Mouse (Mus musculus) induced T-regulatory cell, adult 2 months (primary cell): ENCODE measurements around the gene Tpi1.
"Not testable (repeated sequence)": the region's sequence is repeated elsewhere in the genome, so short reads cannot be mapped to it uniquely, and the experiment has no call there.

ENCODE experiments used
- DNase-seq: peaks from one replicate; pipeline ENCODE4 v3.0.0-alpha.2; 2012; ENCODE audit warnings: low read depth

Gene Tpi1

DNA sequence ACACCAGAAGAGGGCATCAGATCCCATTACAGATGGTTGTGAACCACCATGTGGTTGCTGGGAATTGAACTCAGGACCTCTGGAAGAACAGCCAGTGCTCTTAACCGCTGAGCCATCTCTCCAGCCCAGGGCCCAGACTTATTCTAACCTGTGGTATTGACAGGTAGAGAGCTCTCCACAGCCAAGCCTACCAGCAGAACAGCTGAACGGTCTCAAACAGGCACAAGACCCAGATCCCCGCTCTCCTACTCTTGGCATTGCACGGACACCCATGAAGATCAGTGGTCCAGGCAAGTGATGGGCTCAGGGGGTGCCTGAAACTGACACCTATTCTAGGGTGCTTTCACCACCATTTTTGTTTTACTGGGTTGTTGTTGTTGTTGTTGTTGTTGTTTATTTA lies 17.1 kb upstream of the Tpi1 start:
- DNase-seq, result not testable (repeated sequence)

DNA sequence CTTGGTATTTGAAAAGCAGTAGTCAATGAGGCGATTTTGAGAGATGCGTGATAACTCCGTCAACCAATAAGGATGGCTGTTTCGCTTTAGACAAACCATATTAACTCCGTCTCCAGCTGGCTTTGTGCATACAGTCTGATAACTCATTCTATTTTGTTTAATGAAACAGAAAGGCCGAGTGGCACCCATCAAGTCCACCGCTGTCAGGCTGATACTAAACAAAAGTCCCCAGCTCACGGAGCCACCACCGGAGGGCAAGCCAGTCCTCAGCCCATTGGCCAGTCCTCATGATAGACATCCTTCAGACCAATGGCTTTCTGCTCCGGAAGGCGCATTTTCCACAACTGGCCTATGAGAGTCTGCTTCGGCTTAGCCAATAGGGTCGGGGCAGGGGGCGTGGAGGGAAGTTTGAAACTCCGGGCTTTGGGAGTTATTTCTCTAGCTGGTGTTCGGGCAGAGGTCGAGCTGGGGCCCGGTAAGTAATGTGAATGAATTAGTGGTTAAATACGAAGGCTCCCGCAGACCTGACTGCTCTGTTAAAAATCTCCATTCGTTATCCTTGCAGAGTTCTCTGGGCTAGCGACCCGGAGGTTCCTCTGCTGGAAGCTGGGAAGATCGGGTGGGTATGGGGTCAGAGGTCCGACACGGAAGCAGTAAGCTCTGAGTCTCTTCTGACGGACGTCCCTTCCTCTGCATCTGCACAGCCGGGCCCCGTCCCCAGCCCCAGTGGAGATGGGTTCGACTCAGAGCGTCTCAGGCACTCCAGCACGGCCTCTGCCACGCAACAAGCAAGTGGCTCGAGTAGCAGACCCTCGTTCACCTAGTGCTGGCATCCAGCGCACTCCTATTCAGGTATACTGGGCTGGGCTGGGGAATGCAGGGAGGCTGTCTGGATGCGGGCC lies 16.0 kb upstream of the Tpi1 start:
- DNase-seq, result peak; percentile 98

DNA sequence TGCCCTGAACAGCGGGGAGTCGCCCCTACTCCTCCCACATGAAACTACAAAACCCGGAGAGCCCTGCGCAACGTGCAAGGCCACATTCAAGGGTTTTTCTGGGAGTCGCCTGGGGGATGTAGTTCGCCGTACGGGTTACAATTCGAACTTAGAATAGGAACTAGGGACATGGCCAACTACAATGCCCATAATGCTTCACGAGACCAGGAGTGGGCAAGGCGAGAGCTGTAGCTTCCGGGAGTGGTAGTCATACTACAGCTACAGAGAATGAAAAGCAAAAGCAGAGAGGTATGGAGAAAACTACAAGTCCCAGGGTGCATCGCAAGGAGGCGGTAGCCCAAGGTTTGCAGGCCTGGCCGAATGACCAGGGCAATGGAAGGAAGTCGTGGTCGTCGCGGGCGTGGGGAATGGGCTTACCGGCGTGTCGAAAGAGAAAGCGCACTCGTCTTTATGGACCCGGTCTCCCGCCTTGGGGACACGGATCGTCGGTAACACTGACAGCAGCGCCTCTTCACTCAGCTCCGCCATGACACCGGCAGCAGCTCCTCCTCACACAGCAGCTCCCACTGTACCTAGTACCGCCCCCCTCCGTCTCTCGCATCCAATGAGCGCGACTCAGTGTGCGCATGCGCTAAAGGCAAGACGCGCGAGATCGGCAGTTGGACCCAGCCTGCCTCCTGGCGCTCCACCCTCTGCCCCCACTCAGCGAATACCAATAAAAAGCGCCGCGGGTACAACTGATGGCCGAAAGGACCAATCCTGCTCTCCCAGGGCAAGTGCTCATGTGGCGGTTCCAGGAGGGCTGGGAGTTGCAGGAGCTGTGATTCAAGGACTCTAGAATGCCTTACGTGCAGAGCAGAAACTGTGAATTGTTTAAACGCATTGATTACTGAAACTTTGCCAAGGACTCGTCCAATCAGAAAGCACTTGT lies 15.0 kb upstream of the Tpi1 start, which contains the start of the genes Usp5 and Cdca3:
Gene Usp5, minus strand, starts transcription at position 617 of the 931 bp plus-strand sequence.
Gene Cdca3, plus strand, starts transcription at position 680 of the 931 bp plus-strand sequence.
- peak; percentile 100 for DNase-seq

GRCm38 (mm10) chr6:124828101-124828592 lies 14.1 kb upstream of the Tpi1 start:
- DNase-seq, result peak; percentile 69

- no peak for DNase-seq
These were observed 8.0 kb upstream of the Tpi1 start for GRCm38 (mm10) chr6:124822049-124822448.

DNA sequence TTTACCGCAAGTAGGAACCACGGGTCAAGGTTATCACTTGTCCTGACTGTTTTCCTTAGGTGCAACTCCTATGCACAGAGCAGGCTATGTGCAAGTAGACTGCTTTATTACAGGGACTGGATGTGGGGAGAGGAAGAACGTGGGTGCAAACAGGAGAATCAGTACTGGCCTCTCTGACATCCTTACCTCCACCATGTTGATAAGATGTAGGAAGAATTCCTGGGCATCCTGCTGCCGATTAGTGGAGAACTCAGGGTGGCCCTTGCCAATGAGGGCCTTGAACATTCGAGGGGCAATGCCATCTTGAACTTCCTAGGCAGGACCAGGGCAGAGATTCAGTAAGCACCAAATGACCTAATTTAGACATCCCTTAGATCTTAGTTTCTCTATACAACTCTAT lies 6.8 kb upstream of the Tpi1 start:
- DNase-seq, result no peak

- DNase-seq, result no peak
These were observed 3.9 kb upstream of the Tpi1 start for GRCm38 (mm10) chr6:124817971-124818370.

DNA sequence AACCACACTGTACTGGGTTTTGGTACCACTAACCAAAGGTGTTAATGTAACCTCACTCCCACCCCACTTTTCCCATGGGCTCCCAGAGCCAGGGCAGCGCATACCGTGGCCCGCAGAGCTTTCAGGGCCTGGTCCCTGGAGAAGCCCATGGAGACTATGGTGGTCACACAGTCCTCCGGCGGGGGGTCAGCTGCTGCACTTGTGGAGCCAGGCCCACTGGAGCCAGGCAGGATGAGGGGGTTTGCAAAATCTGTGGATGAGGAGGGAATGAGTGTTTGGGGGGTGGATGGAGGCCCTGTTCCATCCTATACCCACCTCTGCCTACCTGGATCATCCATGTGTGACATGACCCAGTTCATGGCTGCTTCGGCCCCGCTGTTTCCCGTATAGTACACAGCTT lies 3.5 kb upstream of the Tpi1 start:
- DNase-seq, result no peak

GRCm38 (mm10) chr6:124817125-124817524 lies 3.0 kb upstream of the Tpi1 start:
- no peak for DNase-seq

GRCm38 (mm10) chr6:124816611-124817010 lies 2.5 kb upstream of the Tpi1 start:
- DNase-seq, result no peak

DNA sequence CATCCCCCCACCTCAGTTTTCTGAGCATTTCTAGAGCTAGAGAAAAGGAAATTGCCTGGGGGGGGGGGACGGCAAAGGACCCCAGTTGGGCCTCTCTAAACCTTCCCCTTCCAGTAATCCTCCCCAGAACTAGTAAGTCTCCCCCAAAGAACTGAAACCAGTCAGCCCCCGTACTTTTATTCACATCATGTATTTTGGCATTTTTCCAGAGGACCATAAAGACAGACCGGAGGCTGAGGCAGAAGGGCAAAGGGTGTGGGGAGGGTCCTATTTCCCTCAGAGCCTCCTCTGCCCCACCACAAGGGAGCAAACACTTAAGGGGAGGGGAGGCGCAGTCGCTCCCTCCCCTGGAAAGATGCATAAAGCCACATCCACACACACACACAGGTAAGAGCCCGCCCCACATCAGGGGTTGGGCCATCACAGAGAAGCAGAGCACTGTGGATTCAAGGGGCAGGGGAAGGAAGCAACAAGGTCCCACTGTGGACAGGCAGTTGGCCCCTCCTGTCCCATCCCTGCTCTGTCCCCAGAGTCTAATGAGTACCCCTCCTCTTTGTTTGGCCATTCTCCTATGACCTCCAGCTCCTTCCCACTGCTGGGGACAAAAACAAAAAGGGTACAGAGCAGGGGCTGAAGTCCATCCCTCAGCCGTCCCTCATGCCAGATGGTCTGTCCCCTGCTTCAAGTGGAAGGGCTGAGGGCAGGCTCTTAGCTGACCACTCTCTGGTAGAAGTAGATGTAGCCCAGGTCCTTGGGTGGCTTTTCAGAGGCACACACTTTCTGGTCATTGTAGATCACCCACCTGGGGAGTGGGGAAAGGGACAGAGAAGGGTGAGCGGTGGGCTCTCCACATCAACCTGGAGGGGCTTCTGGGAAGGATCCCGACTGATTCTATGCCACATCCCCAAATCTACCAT lies 1.0 kb upstream of the Tpi1 start:
- no peak for DNase-seq

DNA sequence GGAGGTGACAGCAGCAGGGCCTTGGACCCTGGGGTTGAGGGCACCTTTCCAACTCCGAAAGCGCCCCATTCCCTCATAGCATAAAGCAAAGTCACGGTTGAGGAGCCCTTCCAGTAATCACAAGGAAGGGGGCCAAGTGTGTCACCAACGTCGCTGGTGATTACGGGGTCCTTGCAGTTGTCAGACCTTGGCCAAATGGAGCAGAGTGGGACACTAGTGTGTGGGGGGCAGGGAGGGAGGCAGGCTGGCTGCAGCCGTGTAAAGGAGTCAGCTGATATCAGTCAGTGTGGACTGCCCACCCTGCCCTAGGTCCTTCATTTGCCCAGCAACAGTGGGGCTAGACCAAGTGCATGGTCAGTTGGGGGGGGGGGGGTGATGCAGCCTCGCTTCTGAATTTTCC lies 352 bp upstream of the Tpi1 start:
- DNase-seq, result no peak

DNA sequence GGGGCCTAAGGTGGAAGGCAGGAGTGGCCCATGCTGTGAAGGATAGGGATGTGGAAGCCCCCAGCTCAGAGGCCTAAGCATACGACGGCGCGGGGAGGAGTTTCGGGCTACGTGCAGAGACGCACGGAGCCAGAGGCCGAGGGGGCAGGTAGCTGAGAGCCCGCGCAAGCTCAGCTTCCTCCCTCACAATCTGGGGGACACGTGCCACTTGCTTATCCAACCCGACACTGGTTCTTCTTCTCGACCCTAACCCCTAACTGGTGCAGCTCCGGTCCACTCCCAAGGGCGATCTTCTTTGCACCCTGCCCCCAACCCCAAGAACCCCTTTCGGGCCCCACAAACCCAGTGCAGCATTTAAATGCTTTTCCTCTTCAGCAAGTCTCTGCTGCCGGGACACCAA lies 600 bp downstream of the Tpi1 start:
- DNase-seq, result peak; percentile 81

- no peak for DNase-seq
These were observed 1.2 kb downstream of the Tpi1 start for GRCm38 (mm10) chr6:124812848-124813247.

DNA sequence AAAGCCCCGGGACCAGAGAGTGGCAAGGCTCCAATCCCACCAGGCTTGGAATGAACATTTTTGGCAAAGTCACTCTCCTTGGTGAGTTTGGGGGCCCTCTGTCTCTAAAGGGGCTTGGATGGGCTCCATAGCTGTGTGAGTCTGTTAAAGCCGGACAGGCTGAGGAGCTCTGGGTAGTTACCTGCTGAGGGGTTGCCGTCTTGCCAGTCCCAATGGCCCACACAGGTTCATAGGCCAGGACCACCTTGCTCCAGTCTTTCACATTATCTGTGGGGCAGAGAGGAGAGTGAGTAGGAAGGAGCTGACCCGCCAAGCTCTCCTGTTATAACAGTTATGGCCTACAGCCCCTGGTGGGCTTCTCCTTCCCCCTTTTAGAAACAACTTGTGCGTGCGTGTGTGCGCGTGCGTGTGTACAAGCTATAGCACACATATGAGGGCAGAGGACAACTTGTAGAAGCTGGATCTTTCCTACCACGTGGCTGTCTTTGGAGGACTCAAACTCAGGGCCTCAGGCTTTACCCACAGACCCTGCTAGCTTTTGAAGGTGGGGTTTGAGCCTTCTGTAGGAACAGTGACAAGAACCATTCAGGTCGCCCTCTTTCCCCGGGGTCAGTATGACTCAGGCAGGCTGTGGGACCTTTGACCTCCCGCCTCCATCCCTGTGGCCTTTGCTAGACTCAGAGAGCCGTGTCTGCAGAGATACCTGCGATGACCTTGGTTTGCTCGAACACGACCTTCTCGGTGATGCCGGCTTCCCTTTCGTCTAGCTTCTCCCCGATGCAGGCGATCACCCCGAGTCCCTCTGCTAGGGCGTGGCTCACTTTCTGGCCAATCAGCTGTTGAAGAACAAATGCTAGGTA lies 2.2 kb downstream of the Tpi1 start:
- no peak for DNase-seq

DNA sequence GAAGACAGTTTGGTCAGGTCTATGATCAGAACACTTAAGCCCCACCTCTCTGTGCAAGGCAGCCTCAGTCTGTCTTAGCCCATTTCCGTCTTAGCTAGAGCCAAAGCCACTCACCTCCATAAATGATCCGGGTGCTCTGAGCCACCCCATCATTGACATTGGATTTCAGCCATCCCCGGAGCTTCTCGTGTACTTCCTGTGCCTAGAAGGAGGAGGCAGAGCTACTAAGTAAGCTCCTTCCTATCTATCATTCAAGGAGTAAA lies 2.8 kb downstream of the Tpi1 start:
- DNase-seq, result no peak

DNA sequence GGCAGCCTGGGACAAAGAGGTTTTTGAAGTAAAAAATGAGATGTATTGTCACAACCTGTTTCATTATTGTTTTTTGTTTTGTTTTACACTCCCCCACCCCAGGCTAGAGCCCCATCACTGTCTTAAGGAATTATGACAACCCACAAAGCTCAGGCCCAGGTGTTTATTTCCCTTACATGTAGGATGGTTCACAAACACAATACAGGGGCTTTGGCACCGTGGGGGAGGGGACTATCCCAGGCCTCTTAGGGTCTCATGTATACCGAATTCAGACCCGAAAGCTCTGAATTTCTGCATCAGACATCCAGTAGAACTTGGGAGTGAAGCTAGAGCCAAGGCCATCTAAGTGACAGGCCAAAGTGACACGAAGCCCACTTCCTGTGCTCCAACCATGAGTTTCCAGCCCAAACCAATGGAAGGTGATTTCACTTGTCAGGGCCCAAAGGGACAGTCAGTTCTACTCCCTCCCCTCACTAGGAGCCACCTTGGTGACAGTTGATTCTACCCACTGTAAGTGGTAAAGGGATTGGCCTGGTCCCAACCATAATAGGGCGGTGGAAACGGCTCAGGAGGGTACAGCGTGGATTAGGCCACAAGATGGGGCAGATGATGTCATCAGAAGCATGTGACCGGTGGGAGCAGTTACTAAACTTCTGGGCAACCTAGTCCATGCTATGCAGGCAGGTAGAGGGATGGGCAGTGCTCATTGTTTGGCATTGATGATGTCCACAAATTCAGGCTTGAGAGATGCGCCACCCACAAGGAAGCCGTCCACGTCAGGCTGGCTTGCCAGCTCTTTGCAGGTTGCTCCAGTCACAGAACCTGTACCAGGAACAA lies 3.3 kb downstream of the Tpi1 start:
- not testable (repeated sequence) for DNase-seq

- DNase-seq, result no peak
These were observed 4.1 kb downstream of the Tpi1 start for GRCm38 (mm10) chr6:124809775-124810538.
